Mouse (Mus musculus): ENCODE measurements around the gene Agpat3.

DNA sequence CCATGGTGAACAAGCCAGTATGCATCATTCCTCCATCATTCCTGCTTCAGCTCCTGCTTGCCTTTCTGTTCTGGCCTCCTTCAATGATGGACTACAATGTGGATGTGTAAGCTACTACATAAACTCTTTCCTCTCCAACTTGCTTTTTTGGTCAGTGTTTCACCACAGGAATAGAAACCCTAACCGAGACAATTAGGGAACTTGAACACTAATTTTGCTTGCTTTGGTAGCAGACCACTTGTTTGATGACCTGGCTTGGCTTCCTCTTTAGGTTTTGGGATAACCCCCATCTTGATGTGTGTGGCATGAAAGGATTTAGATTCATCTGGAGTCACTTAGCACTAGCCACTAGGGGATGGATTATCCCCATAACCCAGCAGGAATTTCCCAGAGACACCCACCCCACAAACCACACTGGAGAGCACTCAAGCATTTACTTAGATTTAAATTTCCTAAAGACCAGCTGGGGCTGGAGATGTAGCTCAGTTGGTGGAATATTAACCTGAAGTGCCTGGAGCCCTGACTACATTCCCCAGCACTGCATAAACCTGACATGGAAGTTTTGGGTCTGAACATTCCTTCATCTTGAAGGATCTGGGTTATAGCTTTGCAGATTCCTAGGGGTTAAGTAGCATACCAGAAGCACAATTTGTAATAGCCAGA, 3.8 kb upstream of the Agpat3 start:
- no peak for TF ChIP-seq CTCF (IDR thresholded peaks at IDR 0.05; ENCODE audit: control insufficient read depth, insufficient read depth, low read length)
- no peak for TF ChIP-seq POLR2A (IDR thresholded peaks at IDR 0.05; ENCODE audit: borderline replicate concordance, control insufficient read depth, low read depth, low read length)
